Mouse (Mus musculus): ENCODE data around the gene Rnf41.
A peak's percentile ranks its signal among the peaks of the same experiment; 100 is the strongest.

Gene Rnf41

GRCm38 (mm10) chr10:128385902-128386301 lies 25.6 kb upstream of the Rnf41 start:
- no peak for DNase-seq (ENCODE audit: low read depth, low spot score)

DNA sequence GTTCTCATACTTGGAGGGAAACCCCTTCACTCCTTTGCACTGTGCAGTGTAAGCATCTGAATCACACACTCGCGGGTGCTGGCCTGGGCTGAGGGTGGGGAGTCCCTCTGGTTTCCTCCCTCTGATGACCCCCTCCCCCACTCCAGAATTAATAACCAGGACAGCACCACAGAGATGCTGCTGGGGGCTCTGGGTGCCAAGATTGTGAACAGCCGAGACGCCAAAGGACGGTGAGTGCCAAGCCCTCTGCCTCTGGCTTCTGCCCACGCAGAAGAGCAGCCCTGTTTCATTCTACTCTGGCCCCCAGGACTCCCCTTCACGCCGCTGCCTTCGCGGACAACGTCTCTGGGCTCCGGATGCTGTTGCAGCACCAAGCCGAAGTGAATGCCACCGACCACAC lies 22.5 kb upstream of the Rnf41 start:
- no peak for DNase-seq (ENCODE audit: low read depth, low spot score)

DNA sequence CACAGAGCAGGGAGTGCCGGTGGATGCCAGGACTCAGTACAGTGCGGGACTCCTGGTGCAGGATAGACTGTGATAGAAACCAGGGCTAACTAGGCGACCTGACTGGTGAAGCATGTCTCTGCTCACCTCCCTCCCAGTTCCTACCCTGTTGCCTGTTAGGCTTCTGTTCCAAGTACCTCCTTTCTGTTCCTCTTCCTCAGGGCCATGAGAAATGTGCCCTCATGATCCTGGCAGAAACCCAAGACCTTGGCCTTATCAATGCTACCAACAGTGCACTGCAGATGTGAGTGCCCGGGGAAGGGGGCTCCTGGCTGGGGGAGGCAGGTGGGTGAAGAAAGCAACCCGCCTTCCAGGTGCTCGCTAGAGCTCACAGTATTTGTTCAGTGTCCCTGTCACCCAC lies 21.9 kb upstream of the Rnf41 start:
- no peak for DNase-seq (ENCODE audit: low read depth, low spot score)

GRCm38 (mm10) chr10:128390366-128390765 lies 21.1 kb upstream of the Rnf41 start:
- no peak for DNase-seq (ENCODE audit: low read depth, low spot score)

GRCm38 (mm10) chr10:128391850-128392249 lies 19.6 kb upstream of the Rnf41 start:
- no peak for DNase-seq (ENCODE audit: low read depth, low spot score)

DNA sequence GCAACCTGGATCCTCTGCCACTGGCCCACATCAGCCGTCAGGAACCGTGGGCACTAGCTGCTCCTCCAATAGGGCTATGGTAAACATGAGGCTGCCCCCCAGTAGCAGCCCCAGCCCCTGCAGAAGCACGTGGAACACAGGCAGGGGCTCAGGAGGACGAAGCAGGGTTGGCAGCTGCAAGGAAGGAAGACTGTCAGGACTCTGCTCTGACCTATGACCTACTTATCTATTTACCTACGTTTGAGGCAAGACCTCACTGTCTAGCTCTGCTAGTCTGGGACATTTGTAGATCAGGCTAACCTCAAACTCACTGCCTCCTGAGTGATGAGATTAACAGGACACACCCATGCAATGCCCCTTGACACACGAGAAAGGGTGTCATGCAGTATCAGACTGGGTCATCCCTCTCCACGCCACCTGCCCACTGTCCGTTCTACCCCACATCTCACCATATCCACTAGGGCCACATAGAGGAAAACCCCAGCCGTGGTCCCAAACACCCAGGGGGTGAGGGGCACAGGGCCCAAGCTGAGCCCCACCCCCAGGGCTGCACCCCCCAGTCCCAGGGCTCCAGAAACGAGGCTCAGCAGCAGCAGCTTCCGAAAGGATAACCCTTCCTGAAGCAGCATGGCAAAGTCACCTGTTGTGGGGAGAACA lies 15.3 kb upstream of the Rnf41 start:
- no peak for DNase-seq (ENCODE audit: low read depth, low spot score)

DNA sequence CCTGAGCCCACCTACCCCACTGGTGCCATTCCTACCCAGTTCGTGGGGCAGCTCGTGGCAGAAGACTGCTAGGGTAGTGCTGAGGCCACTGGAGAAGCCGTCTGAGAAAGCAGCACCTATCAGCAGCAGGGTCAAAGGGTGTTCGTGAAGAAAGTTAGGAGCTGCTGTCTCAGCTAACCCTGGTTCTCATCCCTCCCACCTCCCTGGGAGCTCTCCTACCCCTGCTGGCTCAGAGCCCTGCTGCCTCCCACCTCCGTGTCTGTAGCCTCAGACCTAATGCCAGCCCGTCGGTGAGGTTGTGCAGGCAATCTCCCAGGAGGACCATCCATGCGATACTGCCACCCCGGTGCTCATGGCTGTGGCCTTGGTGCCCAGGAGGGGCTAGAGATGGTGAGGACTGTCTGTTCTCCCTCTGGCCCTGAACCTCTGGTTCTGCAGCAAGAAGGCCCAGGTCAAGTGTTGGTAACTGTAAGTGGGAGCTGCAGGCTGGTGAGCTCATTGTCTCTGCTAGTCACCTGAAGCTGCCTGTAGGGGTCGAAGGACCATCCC lies 14.7 kb upstream of the Rnf41 start:
- DNase-seq (ENCODE audit: low read depth, low spot score), result no peak

DNA sequence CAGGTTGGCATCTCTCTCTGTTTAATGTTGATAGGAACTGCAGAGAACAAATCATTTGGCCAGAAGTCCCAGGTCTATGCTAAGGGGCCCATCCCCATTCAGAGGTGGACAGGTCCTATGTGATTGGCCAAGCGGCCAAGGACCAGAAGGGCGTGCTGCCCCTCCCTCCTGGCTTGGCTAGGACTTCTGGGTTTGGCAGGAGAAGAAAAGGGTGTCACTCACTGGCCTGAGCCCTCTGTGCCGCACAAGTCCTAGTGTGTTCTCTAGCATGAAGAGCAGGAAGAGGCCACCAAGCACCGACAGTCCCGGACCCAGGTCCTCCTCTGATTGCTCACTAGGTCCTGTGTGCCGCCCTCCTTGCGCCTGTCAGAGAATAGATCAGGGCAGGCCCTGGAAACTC lies 14.0 kb upstream of the Rnf41 start:
- no peak for DNase-seq (ENCODE audit: low read depth, low spot score)

- no peak for DNase-seq (ENCODE audit: low read depth, low spot score)
These were observed 11.1 kb upstream of the Rnf41 start for GRCm38 (mm10) chr10:128400338-128400737.

DNA sequence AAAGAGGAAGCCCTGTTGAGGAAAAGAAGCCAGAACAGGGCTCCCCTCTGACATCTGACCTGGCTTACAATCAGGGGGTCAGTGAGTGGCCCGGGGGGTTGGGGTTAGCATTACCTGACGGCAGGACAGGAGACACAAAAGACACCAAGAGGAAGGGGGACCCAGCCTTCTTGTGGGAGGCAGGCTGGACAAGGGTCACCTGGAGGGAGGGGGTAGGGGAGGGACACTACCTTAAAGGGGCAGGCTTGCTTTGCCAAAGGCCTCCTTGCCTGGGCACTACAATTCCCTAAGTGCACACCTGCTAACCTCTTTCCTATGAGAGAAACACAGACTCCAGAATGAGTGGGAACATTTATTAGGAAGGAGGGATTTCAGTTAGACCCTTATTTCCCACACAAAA lies 10.4 kb upstream of the Rnf41 start, which contains the start of gene Slc39a5:
TSS of gene Slc39a5 (minus strand) at position 174 of the 400 bp plus-strand sequence.
- DNase-seq (ENCODE audit: low read depth, low spot score), result no peak

DNA sequence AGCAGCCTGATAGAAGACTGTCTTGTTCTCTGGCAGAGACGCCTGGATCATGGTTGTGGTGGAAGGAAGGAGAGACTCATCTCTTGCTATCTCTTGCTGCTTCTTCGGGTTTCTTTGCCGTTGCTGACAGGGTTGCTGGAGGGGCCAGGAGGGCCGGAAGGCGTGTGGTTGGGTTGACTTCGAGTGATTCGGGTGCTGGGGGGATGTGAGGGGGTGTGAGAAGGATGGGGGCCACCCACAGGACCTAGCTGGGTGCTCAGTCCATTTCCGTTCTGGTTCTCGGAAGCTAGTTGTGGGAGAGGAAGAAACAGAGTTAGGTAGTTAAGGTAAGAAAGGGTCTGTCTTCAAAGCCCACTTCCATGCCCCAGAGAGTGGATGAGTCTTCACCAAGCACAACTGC lies 9.8 kb upstream of the Rnf41 start:
- DNase-seq (ENCODE audit: low read depth, low spot score), result no peak

DNA sequence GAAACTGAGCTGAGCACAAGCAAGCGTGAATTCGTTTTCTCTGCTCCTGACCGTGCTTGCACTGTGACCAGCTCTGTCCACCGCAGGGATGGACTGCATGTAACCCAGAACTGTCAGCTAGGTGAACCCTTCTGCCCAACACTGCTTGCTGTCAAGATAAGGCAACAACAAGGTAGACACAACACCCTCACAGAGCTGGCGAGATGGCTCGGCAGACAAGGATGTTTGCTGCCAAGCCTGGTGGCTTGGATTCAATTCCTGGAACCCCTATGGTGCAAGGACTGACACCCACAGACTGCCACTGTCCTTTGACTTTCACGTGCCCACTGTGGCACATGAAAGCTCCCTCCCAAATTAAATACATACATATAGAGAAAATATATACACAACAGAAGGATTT lies 7.5 kb upstream of the Rnf41 start:
- no peak for DNase-seq (ENCODE audit: low read depth, low spot score)

DNA sequence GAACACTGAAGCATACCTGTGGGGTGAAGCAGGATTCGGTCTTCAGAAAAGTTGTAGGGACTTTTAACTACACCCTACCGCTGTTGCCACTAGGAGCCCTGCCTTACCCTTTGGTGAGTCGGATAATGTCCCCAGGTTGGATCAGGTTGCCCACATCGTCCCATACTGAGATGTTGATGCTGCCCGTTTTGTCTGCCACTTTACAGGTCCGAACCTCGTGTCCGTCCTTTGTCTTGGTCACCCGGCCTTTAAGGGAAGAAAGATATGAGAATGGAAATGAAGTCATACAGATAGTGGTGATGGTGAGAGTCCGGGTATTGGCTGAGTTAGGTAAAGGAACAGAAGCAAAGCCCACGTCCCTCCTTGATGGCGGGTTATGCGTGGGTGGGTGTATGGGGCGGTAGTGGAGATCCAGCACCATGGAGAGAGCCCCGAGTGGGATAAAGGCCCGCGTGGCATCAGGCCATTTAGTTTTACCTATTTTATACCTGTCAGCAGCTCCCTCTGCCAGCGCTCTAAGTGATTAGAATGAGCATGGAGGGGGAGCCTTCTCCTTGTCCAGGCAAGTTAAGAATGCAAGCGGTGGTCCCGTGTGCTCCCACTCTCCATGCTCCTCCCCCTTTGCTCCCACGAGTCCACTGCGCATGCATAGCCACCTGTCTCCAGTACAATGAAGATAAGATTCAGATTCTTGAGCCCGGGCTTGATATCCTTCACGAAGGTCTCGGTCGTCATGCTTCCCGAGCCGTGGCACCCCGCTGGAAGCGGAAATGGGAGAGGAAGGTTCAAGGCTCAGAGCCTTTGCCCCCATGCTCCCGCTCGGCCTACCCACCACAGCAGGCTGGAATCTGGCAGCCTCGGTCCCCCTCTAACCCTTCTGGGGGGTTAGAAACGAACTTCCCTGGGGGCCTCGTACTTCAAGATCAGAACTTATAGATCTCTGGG lies 2.6 kb upstream of the Rnf41 start:
- peak; percentile 44 for DNase-seq (ENCODE audit: low read depth, low spot score)

- DNase-seq (ENCODE audit: low read depth, low spot score), result peak; percentile 99
These were observed 1.5 kb upstream of the Rnf41 start for GRCm38 (mm10) chr10:128409692-128410559.

DNA sequence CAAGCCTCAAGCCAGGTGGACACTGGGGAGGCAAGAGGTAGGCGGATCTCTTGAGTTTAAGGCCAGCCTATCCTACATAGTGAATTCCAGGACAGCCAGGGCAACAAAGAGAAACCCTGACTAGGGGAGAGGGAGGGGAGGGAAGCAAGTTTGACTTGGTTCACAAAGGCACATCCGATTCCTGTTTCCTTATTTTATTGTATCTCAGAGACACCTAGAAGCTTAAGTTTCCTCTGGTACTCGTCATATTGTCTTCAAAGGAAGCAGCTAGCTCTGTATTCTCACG lies 954 bp upstream of the Rnf41 start:
- no peak for DNase-seq (ENCODE audit: low read depth, low spot score)

GRCm38 (mm10) chr10:128412055-128412381 lies 561 bp downstream of the Rnf41 start:
- DNase-seq (ENCODE audit: low read depth, low spot score), result no peak

DNA sequence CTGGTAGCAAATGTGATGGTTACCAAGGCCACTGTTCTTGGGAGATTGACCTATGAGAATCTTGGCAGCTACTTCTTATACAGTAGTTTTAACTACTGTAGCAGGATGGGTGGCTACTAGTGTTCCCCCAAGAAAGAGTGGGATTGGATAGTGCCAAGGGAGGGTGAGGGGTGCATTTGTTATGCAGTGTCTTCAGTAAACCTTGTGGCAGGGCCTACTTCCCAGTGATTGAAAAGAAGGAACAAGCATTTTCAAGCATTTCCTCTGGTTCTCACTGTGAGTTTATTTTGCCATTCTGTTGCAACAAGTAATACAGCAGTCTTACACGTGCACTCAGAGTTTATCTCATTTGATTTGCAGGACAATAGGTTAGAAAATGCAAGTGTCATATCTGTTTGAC lies 1.1 kb downstream of the Rnf41 start:
- no peak for DNase-seq (ENCODE audit: low read depth, low spot score)

GRCm38 (mm10) chr10:128413076-128413475 lies 1.6 kb downstream of the Rnf41 start:
- DNase-seq (ENCODE audit: low read depth, low spot score), result no peak

DNA sequence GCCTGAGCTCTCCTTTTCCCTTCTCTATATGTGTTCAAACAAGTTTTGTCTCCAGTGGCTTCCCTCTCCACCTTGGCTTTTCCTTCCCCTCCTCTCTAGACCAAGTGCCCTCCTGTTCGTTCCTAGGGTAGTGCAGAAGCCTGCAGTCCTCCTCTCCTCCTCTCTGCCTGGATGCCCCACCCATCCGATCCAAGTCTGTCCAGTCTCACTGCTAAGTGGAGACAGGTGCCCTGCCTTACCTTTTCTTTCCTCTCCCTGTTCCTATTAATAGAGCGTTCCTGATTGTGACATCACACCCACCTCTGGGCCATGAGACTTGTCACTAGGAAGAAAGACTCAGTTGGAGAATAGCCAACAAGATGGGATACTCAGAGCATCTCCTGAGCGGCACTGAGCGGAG lies 3.4 kb downstream of the Rnf41 start:
- no peak for DNase-seq (ENCODE audit: low read depth, low spot score)

DNA sequence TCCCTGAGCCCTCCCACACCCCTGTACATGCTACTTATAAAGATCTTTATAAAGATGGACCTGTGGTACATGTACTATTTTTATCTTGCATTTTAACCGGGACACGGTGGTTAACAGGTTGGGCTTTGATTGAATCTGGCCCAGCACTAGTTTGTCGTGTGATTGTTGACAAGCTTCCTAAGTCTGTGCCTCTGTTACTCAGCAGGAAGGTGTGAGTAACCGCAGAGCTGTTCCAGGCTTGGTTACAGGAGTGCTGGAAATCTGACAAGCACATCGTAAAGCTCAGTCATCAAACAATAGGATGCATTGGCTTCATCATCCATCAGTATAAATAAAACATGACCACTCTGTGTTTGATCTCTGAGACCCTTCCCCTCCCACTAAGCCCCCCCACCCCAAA lies 11.0 kb downstream of the Rnf41 start:
- DNase-seq (ENCODE audit: low read depth, low spot score), result no peak

GRCm38 (mm10) chr10:128424604-128425003 lies 13.1 kb downstream of the Rnf41 start:
- no peak for DNase-seq (ENCODE audit: low read depth, low spot score)

GRCm38 (mm10) chr10:128425260-128425659 lies 13.8 kb downstream of the Rnf41 start:
- no peak for DNase-seq (ENCODE audit: low read depth, low spot score)
